Mouse (Mus musculus) WW6 (cell line): ENCODE data around the gene Farsa.

Source experiments
- DNase-seq: peaks from one replicate; pipeline ENCODE4 v3.0.0-alpha.2; 2013; ENCODE audit warnings: low read depth, low spot score

Farsa gene

DNA sequence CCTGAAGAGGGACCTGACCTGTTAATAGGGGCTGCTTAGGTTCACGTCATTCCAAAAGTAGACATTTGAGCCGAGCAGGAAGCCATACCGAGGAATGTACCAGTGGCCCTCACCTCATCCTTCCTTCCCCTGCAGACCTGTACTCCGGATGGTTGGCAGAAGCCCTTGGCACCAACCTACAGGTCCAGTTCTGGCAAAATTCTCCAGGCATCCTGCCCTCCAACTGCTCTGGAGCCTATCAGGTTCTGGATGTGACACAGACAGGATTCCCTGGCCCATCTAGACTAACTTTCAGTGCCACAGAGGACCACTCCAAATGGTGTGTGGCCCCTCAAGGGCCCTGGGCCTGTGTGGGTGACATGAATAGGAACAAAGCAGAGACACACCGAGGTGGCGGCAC is 53.8 kb downstream of the Farsa start:
- no peak for DNase-seq

GRCm38 (mm10) chr8:84911854-84912253 is 55.1 kb downstream of the Farsa start:
- no peak for DNase-seq

GRCm38 (mm10) chr8:84912391-84912790 is 55.6 kb downstream of the Farsa start:
- DNase-seq: no peak

- peak; percentile 87 for DNase-seq
Measured at GRCm38 (mm10) chr8:84912895-84913501, 56.2 kb downstream of the Farsa start.

DNA sequence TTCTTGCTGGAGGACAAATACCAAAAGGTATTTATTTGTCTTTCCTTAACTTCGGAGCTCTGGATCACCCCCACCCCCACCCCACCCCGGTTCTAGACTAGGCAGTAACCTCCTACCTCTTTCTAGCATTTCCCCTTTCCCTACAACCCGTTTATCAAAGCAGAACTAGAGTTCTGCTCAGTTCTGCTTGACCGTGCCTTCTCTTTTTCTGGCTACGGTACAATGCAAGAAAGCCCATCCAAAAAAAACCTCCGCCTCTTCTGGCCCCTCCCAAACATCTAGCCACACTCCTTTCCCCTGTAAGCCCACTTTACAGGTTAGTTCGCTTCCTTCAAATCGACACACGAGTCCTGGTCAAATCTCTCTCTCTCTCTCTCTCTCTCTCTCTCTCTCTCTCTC is 56.7 kb downstream of the Farsa start:
- DNase-seq: no peak

GRCm38 (mm10) chr8:84913960-84914359 is 57.2 kb downstream of the Farsa start:
- no peak for DNase-seq

DNA sequence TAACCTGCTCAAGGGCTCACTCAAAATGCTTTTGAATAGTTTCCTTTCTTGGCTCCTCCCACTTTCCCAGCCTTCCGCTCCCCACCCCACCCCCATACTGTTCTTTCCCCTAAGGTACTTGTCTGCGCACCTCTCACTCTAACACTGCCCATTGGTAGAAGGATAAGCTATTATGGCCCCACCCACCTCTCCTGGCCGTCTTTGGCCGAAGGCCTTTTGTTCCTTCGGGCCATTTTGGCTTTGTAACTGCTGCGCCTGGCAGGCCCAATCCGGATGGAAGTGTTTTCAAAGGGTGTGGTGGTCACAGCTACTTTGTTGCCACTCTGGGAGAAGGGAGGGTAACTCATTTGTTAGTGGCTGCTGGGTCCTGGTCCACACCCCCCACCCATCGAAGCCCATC is 58.5 kb downstream of the Farsa start:
- peak; percentile 98 for DNase-seq

GRCm38 (mm10) chr8:84917781-84918180 is 61.0 kb downstream of the Farsa start:
- no peak for DNase-seq

DNA sequence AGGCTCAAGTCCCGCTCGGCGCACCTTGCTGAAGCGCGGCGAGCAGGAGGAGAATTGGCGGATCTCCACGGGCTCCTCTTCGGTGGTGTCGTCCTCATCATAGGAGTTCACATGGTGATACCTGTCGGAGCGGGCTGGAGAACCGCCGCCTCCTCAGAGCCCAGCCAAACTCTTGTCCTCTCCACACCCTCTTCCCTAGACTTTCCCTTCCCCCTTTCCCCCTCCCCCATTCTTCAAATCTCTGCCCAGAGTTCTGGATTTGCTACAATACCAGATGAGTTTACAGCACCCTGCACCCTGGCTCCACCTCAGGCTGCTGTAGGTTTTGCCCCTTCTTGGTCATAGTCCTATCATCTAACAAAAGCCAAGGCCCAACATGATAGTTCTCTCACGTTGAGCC is 61.9 kb downstream of the Farsa start:
- DNase-seq: no peak
